Mouse (Mus musculus) forebrain, embryonic 16.5 days (tissue): Measurements from ENCODE around the gene Abl1. TPM values are rescaled to one million over a fixed set of nuclear protein-coding genes. Genes with fewer than 3 reads are reported as not detected.

Experiments used
- ATAC-seq: fragments of 200-750 bp; cut with Nextera tagmentation; 2 replicates; pipeline ENCODE4 v1.8.0; 2017; ENCODE audit warnings: mild to moderate bottlenecking, moderate library complexity
- H3K27ac ChIP-seq: fragments of 300-500 bp; sonication (generic); 2 replicates; pipeline ENCODE4 v1.5.1; 2014; ENCODE audit warnings: low read length, control low read depth
- H3K27me3 ChIP-seq: fragments of 300-500 bp; sonication (generic); replicated peaks from 2 replicates; pipeline ENCODE4 v1.6.1; 2014; ENCODE audit warnings: low read length; ENCODE audit not compliant: control insufficient read depth, insufficient read depth
- H3K36me3 ChIP-seq: fragments of 300-500 bp; sonication (generic); 2 replicates; pipeline ENCODE4 v1.6.1; 2014; ENCODE audit not compliant: control insufficient read depth, insufficient read depth
- H3K4me1 ChIP-seq: fragments of 300-500 bp; sonication (generic); replicated peaks from 2 replicates; pipeline ENCODE4 v1.6.1; 2014; ENCODE audit warnings: low read length; ENCODE audit not compliant: control insufficient read depth, insufficient read depth
- H3K4me2 ChIP-seq: fragments of 300-500 bp; sonication (generic); 2 replicates; pipeline ENCODE4 v1.6.1; 2014; ENCODE audit warnings: mild to moderate bottlenecking, low read length, control low read depth
- H3K4me3 ChIP-seq: fragments of 300-500 bp; sonication (generic); replicated peaks from 2 replicates; pipeline ENCODE4 v1.5.1; 2014; ENCODE audit warnings: mild to moderate bottlenecking, low read length, control low read depth
- H3K9ac ChIP-seq: fragments of 300-500 bp; sonication (generic); replicated peaks from 2 replicates; pipeline ENCODE4 v1.6.1; 2014; ENCODE audit warnings: low read depth, low read length, control low read depth
- H3K9me3 ChIP-seq: fragments of 300-500 bp; sonication (generic); 2 replicates; pipeline ENCODE4 v1.6.1; 2016; ENCODE audit warnings: low read length; ENCODE audit not compliant: control insufficient read depth
- whole genome bisulfite sequencing: fragments of 180-500 bp; shearing (Covaris S2); extraction: QIAGEN DNeasy Blood & Tissue Kit; methylation state at CpG from one replicate; pipeline ENCODE4 v1.1.7; 2014; 5-methylcytosine and 5-hydroxymethylcytosine counted together
- polyA plus RNA-seq: library from polyadenylated mRNA; unstranded; fragments of >200 nt; fragmentation: Nextera tagmentation; extraction: Ambion mirVana; gene quantifications from 2 replicates; pipeline ENCODE4 v1.2.1, GENCODE M21; 2015

Abl1 gene
- polyA plus RNA-seq, 1 experiment from 2014 or later, result 23.8 TPM

GRCm38 (mm10) chr2:31706531-31706930 is 18.4 kb downstream of the Abl1 start:
- Histone ChIP-seq H3K4me2 (no peak overlapping the region), H3K9me3 (no peaks in the 10 kb centered on the region), H3K27me3 (no peaks in the 10 kb centered on the region), H3K27ac (no peak overlapping the region), H3K4me3 (no peak overlapping the region), H3K4me1 (no peaks in the 10 kb centered on the region), H3K36me3 (no peaks in the 10 kb centered on the region), H3K9ac (no peak overlapping the region)
- ATAC-seq, result no peak
- 79% methylated on average over 2 of the region's 2 CpGs for WGBS

GRCm38 (mm10) chr2:31712716-31713115 is 24.5 kb downstream of the Abl1 start:
- Histone ChIP-seq H3K4me1 (no peaks in the 10 kb centered on the region), H3K4me2 (no peak overlapping the region), H3K9ac (no peak overlapping the region), H3K36me3 (no peaks in the 10 kb centered on the region), H3K27me3 (no peaks in the 10 kb centered on the region), H3K4me3 (no peak overlapping the region), H3K9me3 (no peaks in the 10 kb centered on the region), H3K27ac (no peak overlapping the region)
- WGBS, result 79% methylated on average over 2 of the region's 2 CpGs
- no peak for ATAC-seq

GRCm38 (mm10) chr2:31713813-31714212 is 25.6 kb downstream of the Abl1 start:
- ATAC-seq, result no peak
- no peak overlapping the region for H3K4me3 ChIP-seq
- H3K27me3 ChIP-seq, result no peaks in the 10 kb centered on the region
- H3K4me2 ChIP-seq, result no peak overlapping the region
- H3K27ac ChIP-seq, result no peak overlapping the region
- no peaks in the 10 kb centered on the region for H3K4me1 ChIP-seq
- H3K36me3 ChIP-seq, result no peaks in the 10 kb centered on the region
- no peak overlapping the region for H3K9ac ChIP-seq
- 92% methylated on average over 3 of the region's 3 CpGs for WGBS
- H3K9me3 ChIP-seq, result no peaks in the 10 kb centered on the region

GRCm38 (mm10) chr2:31714780-31715179 is 26.6 kb downstream of the Abl1 start:
- 100% methylated on average over 4 of the region's 4 CpGs for WGBS
- Histone ChIP-seq H3K36me3 (no peaks in the 10 kb centered on the region), H3K27ac (no peak overlapping the region), H3K9ac (no peak overlapping the region), H3K4me1 (no peaks in the 10 kb centered on the region), H3K9me3 (no peaks in the 10 kb centered on the region), H3K4me3 (no peak overlapping the region), H3K4me2 (no peak overlapping the region), H3K27me3 (no peaks in the 10 kb centered on the region)
- ATAC-seq, result no peak

GRCm38 (mm10) chr2:31715985-31716384 is 27.8 kb downstream of the Abl1 start:
- no peak overlapping the region for H3K9ac ChIP-seq
- H3K4me1 ChIP-seq, result no peaks in the 10 kb centered on the region
- no peak for ATAC-seq
- 91% methylated on average over 7 of the region's 7 CpGs for whole genome bisulfite sequencing
- H3K9me3 ChIP-seq, result no peaks in the 10 kb centered on the region
- H3K27me3 ChIP-seq, result no peaks in the 10 kb centered on the region
- no peaks in the 10 kb centered on the region for H3K36me3 ChIP-seq
- H3K4me2 ChIP-seq, result no peak overlapping the region
- no peak overlapping the region for H3K4me3 ChIP-seq
- H3K27ac ChIP-seq, result no peak overlapping the region

- Histone ChIP-seq H3K9me3 (no peaks in the 10 kb centered on the region), H3K27me3 (no peaks in the 10 kb centered on the region), H3K4me2 (no peak overlapping the region), H3K4me1 (no peaks in the 10 kb centered on the region), H3K4me3 (no peak overlapping the region), H3K9ac (no peak overlapping the region), H3K27ac (no peak overlapping the region), H3K36me3 (no peaks in the 10 kb centered on the region)
- WGBS, result 87% methylated on average over 6 of the region's 6 CpGs
- no peak for ATAC-seq
These were observed 31.2 kb downstream of the Abl1 start for GRCm38 (mm10) chr2:31719202-31719880.

GRCm38 (mm10) chr2:31719944-31720343 is 31.8 kb downstream of the Abl1 start:
- Histone ChIP-seq H3K9me3 (no peaks in the 10 kb centered on the region), H3K4me1 (no peaks in the 10 kb centered on the region), H3K4me2 (no peak overlapping the region), H3K9ac (no peak overlapping the region), H3K4me3 (no peak overlapping the region), H3K27ac (no peak overlapping the region), H3K27me3 (no peaks in the 10 kb centered on the region), H3K36me3 (no peaks in the 10 kb centered on the region)
- 86% methylated on average over 2 of the region's 2 CpGs for WGBS
- no peak for ATAC-seq

- 61% methylated on average over 4 of the region's 4 CpGs for WGBS
- no peaks in the 10 kb centered on the region for H3K27me3 ChIP-seq
- no peaks in the 10 kb centered on the region for H3K36me3 ChIP-seq
These were observed 32.6 kb downstream of the Abl1 start for GRCm38 (mm10) chr2:31720783-31721182.

GRCm38 (mm10) chr2:31724730-31725490 is 36.7 kb downstream of the Abl1 start:
- no peak for ATAC-seq
- H3K27ac ChIP-seq, result no peak overlapping the region
- WGBS, result 96% methylated on average over 7 of the region's 7 CpGs

More at GRCm38 (mm10) chr2:31720783-31721182, 32.6 kb downstream of the Abl1 start:
- no peak for ATAC-seq
- Histone ChIP-seq H3K9ac (no peak overlapping the region), H3K4me3 (no peak overlapping the region), H3K9me3 (no peaks in the 10 kb centered on the region), H3K4me1 (no peaks in the 10 kb centered on the region), H3K27ac (no peak overlapping the region), H3K4me2 (no peak overlapping the region)

More at GRCm38 (mm10) chr2:31724730-31725490, 36.7 kb downstream of the Abl1 start:
- H3K36me3 ChIP-seq, result no peaks in the 10 kb centered on the region
- no peaks in the 10 kb centered on the region for H3K27me3 ChIP-seq
- no peak overlapping the region for H3K9ac ChIP-seq
- no peaks in the 10 kb centered on the region for H3K9me3 ChIP-seq
- H3K4me1 ChIP-seq, result no peaks in the 10 kb centered on the region
- H3K4me3 ChIP-seq, result no peak overlapping the region
- no peak overlapping the region for H3K4me2 ChIP-seq
